Mouse (Mus musculus): Measurements from ENCODE around the gene Ghitm.
"Not testable (repeated sequence)": the region's sequence is repeated elsewhere in the genome, so short reads cannot be mapped to it uniquely, and the experiment has no call there.

Ghitm gene

DNA sequence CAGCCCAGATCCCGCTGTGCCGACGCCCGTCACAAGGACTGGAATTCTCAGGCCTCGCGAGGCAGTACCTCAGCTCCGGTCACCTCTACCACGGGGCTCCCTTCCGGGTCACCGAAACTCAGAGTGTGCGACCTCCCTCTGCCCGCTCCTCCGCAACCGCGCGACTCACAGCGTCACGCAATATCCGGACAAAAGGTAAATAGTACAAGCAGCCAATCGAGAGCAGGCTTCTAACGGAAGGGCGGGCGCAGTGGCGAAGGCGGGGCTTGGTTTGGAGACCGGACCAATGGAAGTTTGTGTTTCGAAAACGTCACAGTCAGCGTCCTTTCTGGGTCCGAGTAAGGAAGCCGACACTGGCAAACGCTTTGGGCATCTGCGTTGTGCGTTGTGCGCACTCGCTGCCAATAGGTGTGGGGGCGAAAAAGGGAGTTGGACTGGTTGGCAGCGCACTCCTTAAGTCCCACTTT lies at the start of gene Ghitm:
Gene Ghitm, minus strand, starts transcription at position 146 of the 467 bp plus-strand sequence.
- peak; percentile 89 for DNase-seq (ENCODE audit: extremely low spot score, low read depth, low spot score)

DNA sequence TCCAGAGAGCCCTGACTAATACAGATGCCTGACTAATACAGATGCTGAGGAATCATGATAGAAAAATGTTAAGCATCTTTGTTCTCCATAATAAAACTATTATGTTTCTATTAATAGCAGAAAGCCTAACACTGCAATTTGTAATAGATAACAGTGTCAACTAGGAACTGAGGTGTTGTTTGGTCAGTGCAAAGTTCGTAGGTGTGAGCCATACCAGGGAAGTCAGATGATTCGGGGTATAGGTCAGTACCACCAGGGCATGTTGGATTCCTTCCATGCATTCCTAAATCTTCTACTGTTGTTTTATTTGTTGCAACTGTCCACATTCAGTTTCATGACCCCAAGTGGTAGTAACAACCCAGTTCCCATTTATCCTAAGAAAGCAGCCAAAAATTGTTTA lies 49.8 kb upstream of the Ghitm start:
- DNase-seq (ENCODE audit: extremely low spot score, low read depth, low spot score): no peak

GRCm38 (mm10) chr14:37174484-37174883 lies 39.4 kb upstream of the Ghitm start:
- DNase-seq (ENCODE audit: extremely low spot score, low read depth, low spot score): no peak

GRCm38 (mm10) chr14:37165266-37165926 lies 30.3 kb upstream of the Ghitm start:
- peak; percentile 1 for DNase-seq (ENCODE audit: extremely low spot score, low read depth, low spot score)

DNA sequence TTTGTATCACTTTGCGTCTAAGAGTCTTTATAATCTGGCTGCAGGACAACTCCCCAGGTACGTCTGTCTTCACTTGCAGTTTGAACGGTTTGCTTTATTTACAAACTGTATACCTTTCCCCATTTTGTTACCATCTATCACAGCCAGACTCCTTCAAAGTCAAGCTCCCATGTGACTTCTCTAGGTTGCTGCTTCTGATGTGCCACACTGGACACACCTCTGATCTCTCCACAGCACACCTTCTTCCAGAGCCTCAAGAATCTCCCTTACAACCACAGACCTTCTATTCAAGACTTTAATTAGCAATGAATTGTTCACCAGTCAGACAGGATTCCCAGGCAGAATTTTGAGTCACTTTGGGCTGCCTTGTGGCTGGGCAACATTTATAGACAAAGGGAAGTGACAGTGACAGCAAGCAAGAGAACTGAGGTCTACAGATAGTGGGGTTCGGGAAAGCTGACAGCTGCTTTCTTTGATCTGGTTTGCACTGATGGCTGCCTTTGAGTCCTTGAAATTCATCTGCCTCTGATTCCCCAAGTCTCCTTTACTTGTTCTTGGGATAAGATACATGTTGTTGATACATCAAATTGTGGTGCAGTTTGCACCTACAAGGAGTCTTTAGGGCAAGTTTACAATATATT lies 29.4 kb upstream of the Ghitm start:
- no peak for DNase-seq (ENCODE audit: extremely low spot score, low read depth, low spot score)

GRCm38 (mm10) chr14:37163277-37163956 lies 28.3 kb upstream of the Ghitm start:
- DNase-seq (ENCODE audit: extremely low spot score, low read depth, low spot score): no peak

DNA sequence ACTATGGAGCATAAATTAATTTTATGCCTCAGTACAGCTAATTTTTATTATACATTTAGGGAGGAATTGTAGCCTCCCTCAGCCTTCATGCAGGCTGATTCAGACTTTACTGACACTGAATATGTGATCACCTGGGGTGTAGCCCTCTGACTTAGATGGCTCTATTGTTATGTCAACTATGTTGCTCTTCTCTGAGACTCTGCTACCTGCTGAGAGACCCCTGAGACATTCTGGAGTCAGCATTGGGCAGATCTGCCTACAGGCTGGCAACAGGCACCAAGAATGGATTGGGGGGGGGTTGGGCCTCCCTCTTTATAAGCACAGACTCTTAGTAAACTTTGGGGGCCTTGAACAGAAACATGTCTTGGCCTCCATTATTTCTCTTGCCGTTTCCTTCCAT lies 19.3 kb upstream of the Ghitm start:
- DNase-seq (ENCODE audit: extremely low spot score, low read depth, low spot score): no peak

GRCm38 (mm10) chr14:37139051-37139710 lies 4.1 kb upstream of the Ghitm start:
- no peak for DNase-seq (ENCODE audit: extremely low spot score, low read depth, low spot score)

DNA sequence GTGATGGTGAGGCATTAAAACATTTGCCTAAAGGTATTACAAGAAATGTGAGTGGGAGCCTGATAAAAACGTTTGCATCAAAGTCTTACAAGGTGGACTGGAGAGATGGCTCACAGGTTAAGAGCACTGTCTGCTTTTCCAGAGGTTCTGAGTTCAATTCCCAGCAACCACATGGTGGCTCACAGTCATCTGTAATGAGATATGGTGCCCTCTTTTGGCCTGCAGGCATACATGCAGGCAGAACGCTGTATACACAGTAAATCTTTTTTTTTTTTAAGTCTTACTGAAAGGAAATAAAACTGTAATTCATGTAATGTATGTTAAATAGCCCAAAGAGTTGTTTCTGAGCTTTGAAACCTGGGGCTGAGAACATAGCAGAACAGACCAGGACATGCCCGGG lies 2.5 kb upstream of the Ghitm start:
- DNase-seq (ENCODE audit: extremely low spot score, low read depth, low spot score): not testable (repeated sequence)

- no peak for DNase-seq (ENCODE audit: extremely low spot score, low read depth, low spot score)
Measured at GRCm38 (mm10) chr14:37136110-37136509, 1.0 kb upstream of the Ghitm start.

GRCm38 (mm10) chr14:37135671-37136070 lies 599 bp upstream of the Ghitm start:
- DNase-seq (ENCODE audit: extremely low spot score, low read depth, low spot score): peak; percentile 14

- DNase-seq (ENCODE audit: extremely low spot score, low read depth, low spot score): no peak
Measured at GRCm38 (mm10) chr14:37134304-37135126, 557 bp downstream of the Ghitm start.

DNA sequence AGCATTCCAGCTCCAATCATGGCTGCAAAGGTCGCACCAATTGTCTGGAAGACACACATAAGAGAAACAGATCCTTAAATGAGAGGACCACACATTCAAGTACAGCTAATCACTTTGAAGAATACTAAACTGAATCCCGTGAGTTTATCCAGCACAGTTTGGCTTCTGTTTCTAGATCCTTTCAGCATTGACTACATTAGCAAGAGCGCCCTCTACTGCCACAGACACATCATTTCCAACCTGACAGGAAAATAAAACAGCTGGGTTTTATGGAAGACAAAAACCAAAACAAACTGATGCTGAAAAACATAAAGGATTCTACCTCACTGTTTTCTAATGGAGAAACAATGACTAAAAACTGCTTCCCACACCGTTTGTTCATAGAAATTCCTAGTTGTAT lies 7.4 kb downstream of the Ghitm start:
- DNase-seq (ENCODE audit: extremely low spot score, low read depth, low spot score): no peak

DNA sequence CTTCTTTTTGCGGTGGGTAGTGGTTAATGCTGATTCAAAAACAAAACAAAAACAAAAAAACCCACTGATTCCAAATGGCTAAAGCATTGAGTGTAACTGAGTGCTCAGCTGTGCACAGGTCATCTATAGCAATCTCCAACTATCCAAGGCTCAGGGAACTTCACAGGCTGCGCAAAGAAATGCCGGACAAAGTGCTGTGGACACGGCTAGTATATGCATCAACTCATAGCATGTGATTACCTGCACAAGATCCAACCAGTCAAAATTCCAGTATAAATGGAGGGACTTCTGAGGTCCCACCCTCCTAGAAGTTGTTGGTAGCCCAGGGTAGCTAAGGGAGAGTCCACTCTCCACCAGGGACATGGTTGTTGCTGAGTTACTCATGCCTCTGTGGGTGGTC lies 15.8 kb downstream of the Ghitm start:
- DNase-seq (ENCODE audit: extremely low spot score, low read depth, low spot score): no peak

GRCm38 (mm10) chr14:37113922-37114321 lies 21.1 kb downstream of the Ghitm start, which contains the start of gene 2610528A11Rik:
Gene 2610528A11Rik, minus strand, starts transcription at chr14:37114022.
- DNase-seq (ENCODE audit: extremely low spot score, low read depth, low spot score): no peak

DNA sequence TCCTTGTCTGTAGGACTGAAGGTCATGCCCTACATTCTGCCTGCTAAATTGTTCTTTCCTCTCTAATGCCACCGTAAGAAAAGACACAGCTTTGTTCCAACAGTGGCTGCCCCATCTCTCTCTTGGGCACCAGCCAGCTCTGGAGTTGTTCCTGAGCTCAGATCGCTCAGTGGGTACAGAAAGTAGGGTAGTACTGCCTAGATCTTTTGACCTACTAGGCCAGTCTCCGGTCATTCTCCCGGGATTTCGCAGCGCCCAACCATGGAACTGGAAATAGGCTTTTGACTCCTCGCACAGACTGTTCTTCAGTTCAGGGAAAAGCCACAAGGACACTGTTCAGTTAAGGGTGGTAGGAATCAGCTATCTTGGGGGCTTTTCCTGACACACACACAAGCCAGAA lies 22.1 kb downstream of the Ghitm start:
- DNase-seq (ENCODE audit: extremely low spot score, low read depth, low spot score): no peak

- DNase-seq (ENCODE audit: extremely low spot score, low read depth, low spot score): no peak
Measured at GRCm38 (mm10) chr14:37111371-37111770, 23.7 kb downstream of the Ghitm start.

DNA sequence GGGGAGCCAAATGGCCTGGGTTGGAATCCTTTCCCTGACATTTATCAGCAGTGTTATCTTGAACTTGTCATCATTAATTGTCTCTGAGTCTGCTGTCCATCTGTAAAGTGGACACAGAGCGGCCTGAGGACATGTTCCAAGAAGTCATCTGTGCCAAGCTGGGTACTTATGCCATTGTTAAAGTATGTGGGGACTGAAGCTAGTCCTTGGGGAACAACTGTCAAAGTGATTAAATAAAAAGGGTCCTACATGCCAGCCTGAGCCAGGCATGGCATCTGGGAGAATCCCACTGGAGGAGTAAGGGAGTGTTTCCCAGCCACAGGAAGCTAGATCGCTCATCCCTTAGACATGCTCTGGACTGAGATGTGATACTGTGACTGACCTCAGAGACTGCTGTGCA lies 24.6 kb downstream of the Ghitm start:
- no peak for DNase-seq (ENCODE audit: extremely low spot score, low read depth, low spot score)

- DNase-seq (ENCODE audit: extremely low spot score, low read depth, low spot score): no peak
Measured at GRCm38 (mm10) chr14:37109975-37110374, 25.1 kb downstream of the Ghitm start.

DNA sequence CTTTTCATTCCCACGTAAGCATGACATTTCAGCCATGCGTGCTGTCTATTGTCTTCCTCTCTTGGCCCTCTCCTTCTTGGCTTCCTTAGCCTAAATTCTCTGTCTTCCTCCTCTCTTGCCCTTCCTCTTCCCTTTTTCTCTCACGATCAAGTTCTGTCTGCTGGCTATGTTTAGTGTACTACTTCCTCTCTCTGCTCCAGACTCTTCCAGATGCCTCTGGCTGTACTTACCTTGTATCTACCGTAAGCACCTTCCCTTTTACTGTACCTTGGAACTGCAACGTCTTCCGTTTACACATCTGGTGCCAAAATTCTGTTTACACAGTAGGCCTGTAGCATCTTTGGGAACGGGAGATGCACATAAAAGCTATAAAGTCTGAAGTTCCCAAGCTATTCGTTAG lies 25.6 kb downstream of the Ghitm start:
- DNase-seq (ENCODE audit: extremely low spot score, low read depth, low spot score): no peak

- no peak for DNase-seq (ENCODE audit: extremely low spot score, low read depth, low spot score)
Measured at GRCm38 (mm10) chr14:37105846-37106245, 29.2 kb downstream of the Ghitm start.
